Mouse (Mus musculus): ENCODE measurements around the gene Brd3.

The Brd3 gene

DNA sequence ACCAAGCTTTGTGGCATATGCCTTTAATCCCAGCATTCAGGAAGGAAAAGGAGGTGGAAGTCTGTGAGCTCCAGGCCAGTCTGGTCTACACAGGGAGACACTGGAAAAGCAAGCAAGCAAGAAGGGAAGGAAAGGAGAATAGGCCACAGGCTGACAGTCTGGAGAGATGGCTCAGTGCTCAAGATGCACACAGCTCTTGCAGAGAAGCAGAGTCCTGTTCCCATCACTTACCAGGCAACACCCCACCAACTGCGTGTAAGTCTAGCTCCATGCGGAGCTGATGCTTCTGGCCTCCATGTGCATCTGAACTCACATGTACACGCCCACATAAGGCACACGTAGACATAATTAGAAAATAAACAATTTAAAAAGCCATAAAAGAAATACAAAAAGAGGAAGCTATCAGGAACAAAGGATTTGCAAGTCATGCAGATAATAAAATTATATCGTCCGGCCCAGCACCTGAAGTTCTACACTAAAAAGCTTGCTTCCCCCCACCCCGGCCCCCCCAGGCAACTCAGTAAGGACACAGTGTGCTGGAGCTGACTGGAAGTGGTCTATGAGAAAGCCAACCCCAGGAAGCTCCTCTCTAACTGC lies 25.1 kb downstream of the Brd3 start:
- CTCF ChIA-PET = interaction anchor here in 1 of 4 experiments (1.5 kb wide), 1 partner anchor 24 kb away, joined by 3 read pairs; no protein-coding TSS in a partner anchor

DNA sequence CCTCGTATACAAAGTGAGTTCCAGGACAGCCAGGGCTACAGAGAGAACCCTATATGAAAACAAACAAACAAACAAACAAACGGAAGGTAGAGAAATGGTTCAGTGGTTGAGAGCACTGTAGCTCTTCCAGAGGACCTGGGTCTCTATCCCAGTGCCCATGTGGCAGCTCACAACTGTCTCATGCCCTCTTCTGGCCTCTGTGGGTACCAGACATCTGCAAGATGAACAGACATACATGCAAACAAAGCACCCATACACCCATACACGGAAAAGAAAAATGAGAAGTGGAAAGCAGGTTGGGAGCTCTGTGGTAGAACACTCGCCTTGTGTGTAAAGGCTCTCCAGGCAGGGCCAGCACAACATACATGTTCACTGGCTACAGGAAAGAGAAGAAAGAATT lies 27.1 kb downstream of the Brd3 start:
- ChIA-PET POLR2A (interaction anchor here in 3 of 4 experiments (0.7 to 3.5 kb wide), 8 partner anchors 14 to 584 kb away, joined by 3 to 20 read pairs (median 3); partner anchors contain the start of gene Brd3 (in 1 of the 3)), CTCF (interaction anchor here (0.6 to 1.3 kb wide), 4 partner anchors 25 to 573 kb away, joined by 3 read pairs; no protein-coding TSS in a partner anchor)

More for the DNA sequence above, 25.1 kb downstream of the Brd3 start:
- POLR2A ChIA-PET = interaction anchor here in 2 of 4 experiments (0.7 to 2.3 kb wide), 10 partner anchors 9 to 334 kb away, joined by 3 to 9 read pairs (median 3); partner anchors contain the start of genes Brd3 (in 1 of the 2) and Brd3os (in 1 of the 2)

DNA sequence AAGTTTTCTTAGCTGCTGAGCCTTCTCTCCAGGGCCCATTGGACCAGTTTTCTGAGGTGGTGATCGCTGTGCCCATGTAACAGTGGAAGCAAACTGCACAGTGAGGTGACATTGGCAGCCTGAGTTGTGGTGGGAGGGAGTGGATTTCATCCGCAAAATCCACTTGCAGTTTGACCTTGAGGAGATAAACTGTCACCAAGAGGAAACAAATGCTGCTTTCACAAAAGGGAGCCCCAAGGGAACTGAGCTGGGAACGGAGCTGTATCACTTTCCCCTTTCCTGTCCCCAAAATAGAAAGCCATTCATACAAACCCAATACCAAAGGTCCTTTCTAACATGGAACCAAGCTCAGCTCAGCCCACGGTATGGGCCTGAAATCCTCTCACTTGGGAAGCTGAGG lies 27.6 kb downstream of the Brd3 start:
- CTCF ChIA-PET = interaction anchor here in 3 of 4 experiments (0.6 to 1.3 kb wide), 3 partner anchors 25 to 573 kb away, joined by 3 read pairs; no protein-coding TSS in a partner anchor
- POLR2A ChIA-PET = interaction anchor here in 2 of 4 experiments (0.7 to 3.5 kb wide), 8 partner anchors 13 to 60 kb away, joined by 3 to 20 read pairs (median 3); partner anchors contain the start of genes Brd3 (in 1 of the 2) and Brd3os (in 1 of the 2)

DNA sequence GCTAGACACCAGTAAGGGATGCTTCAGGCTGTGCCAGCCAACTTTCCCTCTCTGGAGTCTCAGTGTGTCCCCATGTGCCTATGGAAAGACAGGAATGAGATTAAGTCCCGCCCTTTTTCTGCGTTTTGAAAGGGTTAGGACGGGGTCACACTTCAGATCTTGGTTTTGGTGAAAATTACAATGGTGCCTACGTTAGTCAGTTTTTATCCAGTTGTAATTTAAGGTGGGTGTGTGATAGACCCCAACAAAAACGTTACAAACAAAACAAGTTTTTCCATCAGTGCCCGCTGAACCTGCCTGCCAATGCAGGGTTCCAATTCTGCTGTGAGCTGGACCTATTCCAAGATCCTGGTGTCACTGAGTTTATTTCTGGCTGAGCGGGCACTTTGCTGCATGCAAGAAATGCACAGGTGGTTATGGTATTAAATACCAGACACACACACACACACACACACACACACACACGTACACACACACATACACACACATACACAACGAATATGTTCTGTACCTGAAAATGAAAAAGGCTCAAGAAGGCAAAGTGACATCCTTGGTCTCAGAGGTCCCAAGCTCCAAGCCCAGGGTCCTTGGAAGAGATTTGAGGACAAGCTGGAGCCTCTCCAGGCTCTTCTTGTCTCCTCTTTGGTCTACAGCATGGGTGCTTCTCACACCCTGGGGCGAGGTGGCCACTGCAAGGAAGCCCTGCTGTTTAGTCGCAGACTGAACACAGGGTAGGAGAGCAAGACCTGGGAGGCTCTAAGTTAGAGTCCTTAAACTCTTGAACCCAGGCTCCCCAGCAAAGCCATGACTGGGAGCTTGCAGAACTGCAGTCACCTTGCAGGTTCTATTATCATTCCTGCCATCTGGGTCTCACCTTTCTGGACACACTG lies 30.9 kb downstream of the Brd3 start:
- POLR2A ChIA-PET = interaction anchor here in 3 of 4 experiments (0.7 to 4.8 kb wide), 19 partner anchors 10 to 1145 kb away, joined by 3 to 50 read pairs (median 5); partner anchors contain the start of genes Brd3 (in 2 of the 3), Brd3os (in 2 of the 3), Gfi1b (in 1 of the 3) and Vav2 (in 1 of the 3)
- CTCF ChIA-PET = interaction anchor here in 3 of 4 experiments (0.5 to 1.2 kb wide), 4 partner anchors 38 to 731 kb away, joined by 3 to 8 read pairs (median 4); partner anchors contain the start of gene Wdr5 (in 2 of the 3)

DNA sequence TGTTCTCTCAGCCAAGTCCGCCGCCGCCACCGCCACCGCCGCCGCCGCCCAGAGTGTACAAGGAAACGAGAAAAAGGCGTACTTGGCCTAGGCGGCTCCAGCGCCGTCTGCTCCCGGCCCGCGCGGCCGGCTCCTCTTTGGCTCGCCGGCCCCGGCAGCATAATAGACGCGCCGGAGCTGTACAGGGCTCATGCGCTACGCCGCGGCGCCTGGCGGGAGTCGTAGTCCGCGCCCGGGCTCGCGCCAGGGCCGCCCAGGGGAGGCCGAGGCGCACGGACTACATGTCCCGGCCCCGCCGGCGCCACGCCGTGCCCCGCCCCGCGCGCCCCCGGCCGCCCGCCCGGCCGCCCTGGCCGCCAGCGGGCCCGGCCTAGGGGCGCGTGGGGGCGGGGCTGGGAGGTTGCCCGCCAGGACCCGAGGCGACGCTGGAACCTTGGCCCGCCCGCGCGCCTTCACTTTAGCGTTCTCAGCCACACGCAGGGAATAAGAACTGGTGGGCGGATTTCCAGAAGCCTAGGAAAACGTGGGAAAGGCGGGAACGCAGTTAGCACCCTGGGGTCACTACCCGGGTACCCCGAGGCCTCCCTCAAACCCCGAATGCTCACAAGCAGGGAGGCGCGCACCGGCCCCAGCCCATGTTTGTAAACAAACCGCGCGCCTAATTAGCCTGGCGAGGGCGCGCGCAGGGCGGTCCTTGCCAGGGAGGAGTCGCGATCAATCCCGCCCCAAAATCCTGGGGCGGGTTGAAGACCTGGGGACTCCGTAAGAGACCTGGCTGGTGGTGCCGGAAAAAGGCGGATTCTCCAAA lies 31.8 kb downstream of the Brd3 start:
- ChIA-PET POLR2A (interaction anchor here (0.6 to 4.8 kb wide), 32 partner anchors 10 to 841 kb away, joined by 3 to 50 read pairs (median 4); partner anchors contain the start of genes Brd3os (in 3 of the 4), Brd3 (in 2 of the 4), Surf6 (in 1 of the 4) and Vav2 (in 1 of the 4)), CTCF (interaction anchor here in 3 of 4 experiments (0.6 to 1.2 kb wide), 3 partner anchors 39 to 220 kb away, joined by 3 to 4 read pairs (median 4); partner anchors contain the start of gene Wdr5 (in 2 of the 3))

DNA sequence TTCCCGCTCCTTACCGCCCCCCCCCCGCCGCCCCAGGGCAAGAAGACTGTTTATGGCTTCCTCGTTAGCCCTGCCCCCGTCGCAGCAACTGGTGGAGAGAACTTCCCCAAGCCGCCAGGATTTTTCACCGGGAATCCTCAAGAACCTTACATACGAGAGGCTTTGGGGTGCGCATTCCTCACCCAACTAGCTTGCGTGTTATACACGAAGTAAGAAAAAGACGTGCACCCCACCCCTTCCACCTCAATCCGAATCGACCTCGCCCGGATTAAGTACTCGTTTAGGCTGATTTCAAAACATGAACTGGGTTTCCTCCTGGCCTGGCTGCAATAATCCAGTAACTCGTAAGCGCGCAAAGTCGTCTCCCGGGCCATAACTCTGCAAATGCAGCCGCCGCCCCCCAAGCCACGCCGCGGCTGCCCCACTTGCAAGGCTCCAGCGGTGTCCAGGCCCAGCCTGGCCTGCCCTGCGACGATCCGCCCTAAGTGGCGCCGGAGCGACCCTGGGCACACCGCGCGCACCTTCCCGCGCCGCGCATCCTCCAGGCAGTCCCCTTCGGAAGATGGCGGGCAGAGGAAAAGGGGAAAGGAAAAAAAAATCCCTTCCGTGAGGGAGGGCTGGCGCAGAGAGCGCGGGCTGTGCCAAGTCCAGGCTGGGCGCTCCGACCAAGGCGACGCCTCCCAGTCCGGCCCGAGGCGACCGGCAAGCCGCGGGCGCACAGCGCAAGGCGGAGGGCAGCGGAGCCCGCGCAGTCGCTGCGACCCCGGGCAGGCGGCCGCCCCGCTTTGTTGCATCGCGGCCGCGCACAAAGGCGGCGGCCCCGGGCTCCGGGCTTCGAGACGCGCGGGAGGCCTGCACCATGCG lies 32.6 kb downstream of the Brd3 start:
- POLR2A ChIA-PET = interaction anchor here (0.6 to 4.8 kb wide), 41 partner anchors 9 to 840 kb away, joined by 3 to 50 read pairs (median 4); partner anchors contain the start of genes Brd3 (in 2 of the 4), Brd3os (in 2 of the 4), Surf6 (in 1 of the 4) and Vav2 (in 1 of the 4)
- CTCF ChIA-PET = interaction anchor here in 1 of 4 experiments (0.7 kb wide), 1 partner anchor 59 kb away, joined by 6 read pairs; no protein-coding TSS in a partner anchor

DNA sequence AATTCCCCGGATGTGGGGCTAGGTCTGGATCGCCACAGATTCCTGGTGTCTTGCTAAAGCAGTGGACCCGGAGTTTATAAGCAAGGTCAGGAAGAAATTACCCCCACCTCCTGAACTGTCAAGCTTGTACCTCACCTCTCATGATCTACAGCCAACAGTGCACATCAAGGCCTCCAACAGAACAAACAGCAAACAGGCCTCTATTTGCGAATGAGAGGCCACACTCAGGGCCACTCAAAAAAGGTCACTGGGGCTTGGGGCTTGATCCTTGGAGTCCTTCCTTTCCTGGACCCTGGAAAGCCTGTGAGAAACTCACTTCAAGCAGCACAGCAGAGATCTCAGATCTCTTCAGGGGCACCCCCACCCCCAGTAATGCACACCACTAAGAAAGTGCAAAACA lies 33.6 kb downstream of the Brd3 start:
- CTCF ChIA-PET = interaction anchor here in 1 of 4 experiments (0.6 kb wide), 1 partner anchor 12 kb away, joined by 3 read pairs; no protein-coding TSS in a partner anchor
- POLR2A ChIA-PET = interaction anchor here in 3 of 4 experiments (0.5 to 4.8 kb wide), 29 partner anchors 8 to 419 kb away, joined by 3 to 50 read pairs (median 5); partner anchors contain the start of genes Brd3 (in 2 of the 3), Brd3os (in 2 of the 3) and Rxra (in 1 of the 3)

DNA sequence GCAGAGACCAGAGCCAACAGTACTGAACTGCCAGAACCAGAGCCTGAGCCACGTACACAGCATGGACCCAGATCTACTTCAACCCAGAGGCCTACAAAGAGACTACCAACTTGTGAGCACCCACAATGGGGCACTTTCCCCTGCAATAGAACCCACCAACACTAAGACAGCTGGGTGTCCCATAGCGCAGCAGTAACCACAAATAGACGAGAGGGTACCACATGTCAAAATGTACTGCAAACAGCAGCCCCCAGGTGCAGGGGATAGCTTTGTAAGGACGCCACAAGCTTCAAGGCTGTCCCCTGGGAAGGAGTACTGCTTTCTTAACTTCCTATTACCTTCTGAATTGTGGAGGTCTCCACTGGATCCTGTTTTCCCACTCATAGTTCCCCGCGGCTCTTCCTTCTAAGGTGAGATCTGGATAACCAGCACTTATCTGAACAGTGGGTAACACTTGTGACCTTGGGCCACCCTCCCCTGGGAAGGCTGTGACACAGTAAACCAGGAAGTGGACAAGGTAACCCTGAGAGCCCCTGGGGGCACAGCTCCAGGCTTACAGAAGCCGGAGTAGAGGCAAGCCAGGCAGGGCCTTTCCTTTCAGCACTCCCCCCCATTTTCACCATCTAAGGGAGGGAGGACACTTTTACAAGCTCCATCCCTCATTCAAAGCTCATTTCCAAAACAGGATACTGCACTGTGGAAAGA lies 34.2 kb downstream of the Brd3 start:
- POLR2A ChIA-PET = interaction anchor here in 3 of 4 experiments (0.8 to 4.8 kb wide), 30 partner anchors 9 to 570 kb away, joined by 3 to 50 read pairs (median 4); partner anchors contain the start of genes Brd3 (in 2 of the 3), Brd3os (in 2 of the 3), Rxra (in 1 of the 3) and Surf6 (in 1 of the 3)
- CTCF ChIA-PET = interaction anchor here in 1 of 4 experiments (0.6 kb wide), 1 partner anchor 13 kb away, joined by 3 read pairs; no protein-coding TSS in a partner anchor

DNA sequence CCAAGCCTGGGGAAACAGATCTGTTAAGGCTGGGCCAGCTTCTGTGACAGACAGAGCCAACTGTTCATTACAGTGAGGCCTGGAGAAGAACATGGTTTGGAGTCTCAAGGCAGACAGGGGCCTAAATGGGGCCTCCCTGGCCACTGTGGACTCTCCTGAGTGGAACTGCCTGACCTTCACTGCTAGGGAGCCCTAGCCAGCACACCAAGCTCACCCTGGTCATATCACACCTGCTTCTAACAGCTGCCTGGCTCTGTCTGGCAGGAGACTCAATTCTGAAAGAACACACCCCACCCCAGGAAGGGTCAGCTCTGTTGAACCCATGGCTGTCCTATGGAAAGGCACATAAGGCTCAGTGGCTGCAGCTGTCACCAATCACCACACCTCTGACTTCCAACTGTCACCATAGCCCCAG lies 36.3 kb downstream of the Brd3 start:
- CTCF ChIA-PET = interaction anchor here in 1 of 4 experiments (0.6 kb wide), 1 partner anchor 49 kb away, joined by 3 read pairs; no protein-coding TSS in a partner anchor
- POLR2A ChIA-PET = interaction anchor here in 2 of 4 experiments (0.7 to 2.7 kb wide), 12 partner anchors 12 to 60 kb away, joined by 3 to 7 read pairs (median 4); partner anchors contain the start of genes Brd3 (in 1 of the 2), Brd3os (in 1 of the 2) and Wdr5 (in 1 of the 2)

DNA sequence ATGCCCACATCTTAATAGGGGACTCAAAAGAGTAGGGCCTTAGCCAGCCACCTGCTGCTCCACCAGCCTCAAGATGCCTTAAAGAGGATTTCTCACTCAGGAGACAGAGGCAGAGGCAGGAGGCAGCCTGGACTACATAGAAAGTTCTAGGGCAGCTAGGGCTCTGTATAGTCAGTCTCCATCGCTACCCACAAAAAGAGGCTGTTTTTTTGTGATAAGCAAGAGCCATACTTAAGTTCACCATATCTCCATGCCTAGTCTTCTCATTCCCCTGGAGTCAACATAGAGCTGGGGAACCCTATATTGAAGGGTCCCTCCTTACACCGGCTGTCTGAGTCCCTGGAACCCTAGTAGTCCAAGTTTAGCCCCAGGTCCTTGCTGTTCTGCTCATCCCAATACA lies 36.9 kb downstream of the Brd3 start:
- ChIA-PET CTCF (no interaction called here), POLR2A (interaction anchor here in 3 of 4 experiments (0.7 to 2.7 kb wide), 8 partner anchors 11 to 54 kb away, joined by 3 to 7 read pairs (median 3); partner anchors contain the start of genes Brd3 (in 1 of the 3) and Brd3os (in 1 of the 3))

DNA sequence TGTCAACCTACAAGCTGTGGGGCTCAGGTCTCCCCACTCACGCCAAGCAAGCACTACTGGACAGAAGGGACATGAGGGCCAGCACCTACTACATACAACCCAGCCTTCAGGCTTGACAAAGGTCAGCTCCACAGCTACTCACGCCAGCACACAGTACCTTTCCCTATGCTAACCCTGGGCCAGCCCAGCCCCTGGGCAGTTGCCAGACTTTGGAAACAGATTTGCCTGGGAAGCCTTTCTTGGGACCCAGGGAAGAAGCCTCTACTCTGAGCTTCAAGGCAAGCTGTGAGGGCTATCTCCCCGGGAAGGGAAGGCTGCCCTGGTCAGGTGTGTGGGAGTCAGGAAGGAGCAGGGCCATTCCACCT lies 37.5 kb downstream of the Brd3 start:
- POLR2A ChIA-PET = interaction anchor here in 3 of 4 experiments (0.8 to 2.7 kb wide), 6 partner anchors 11 to 55 kb away, joined by 3 to 7 read pairs (median 3); partner anchors contain the start of genes Brd3 (in 1 of the 3) and Brd3os (in 1 of the 3)
- CTCF ChIA-PET = no interaction called here

DNA sequence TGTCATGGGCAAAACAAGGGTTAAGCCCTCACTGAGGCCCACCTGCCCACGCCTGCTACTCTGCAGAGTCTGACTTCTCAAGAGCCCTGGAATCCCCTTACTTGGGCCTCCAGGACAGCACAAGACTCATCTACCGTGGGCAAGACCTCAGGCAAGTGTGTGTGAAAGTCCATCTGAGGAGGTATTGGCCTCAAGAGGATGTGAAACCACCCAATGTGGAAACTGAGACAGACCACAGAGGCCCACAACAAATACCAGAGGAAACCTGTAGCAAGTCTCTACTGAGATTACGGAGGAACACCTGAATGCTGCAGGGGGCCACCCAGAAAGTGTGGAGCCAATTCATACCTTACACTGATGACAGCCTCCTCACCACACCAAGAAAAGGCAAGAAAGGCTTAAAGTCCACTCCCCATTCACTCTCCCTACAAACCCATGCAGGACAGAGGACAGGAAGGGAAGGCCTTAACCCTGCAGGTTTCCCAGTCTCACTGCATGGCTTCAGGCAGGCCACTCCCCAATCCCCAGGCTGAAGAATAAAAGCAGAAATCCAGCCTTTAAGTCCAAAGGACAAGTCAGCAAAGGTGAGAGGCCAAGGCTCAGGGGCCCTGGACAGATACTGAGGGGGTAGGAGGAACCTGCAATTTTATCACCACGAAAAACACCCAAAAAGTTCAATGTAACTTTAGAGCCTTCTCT lies 38.0 kb downstream of the Brd3 start:
- POLR2A ChIA-PET = interaction anchor here in 3 of 4 experiments (0.8 to 2.7 kb wide), 7 partner anchors 13 to 55 kb away, joined by 3 to 8 read pairs (median 6); partner anchors contain the start of genes Brd3os (in 2 of the 3) and Brd3 (in 1 of the 3)
- CTCF ChIA-PET = no interaction called here

DNA sequence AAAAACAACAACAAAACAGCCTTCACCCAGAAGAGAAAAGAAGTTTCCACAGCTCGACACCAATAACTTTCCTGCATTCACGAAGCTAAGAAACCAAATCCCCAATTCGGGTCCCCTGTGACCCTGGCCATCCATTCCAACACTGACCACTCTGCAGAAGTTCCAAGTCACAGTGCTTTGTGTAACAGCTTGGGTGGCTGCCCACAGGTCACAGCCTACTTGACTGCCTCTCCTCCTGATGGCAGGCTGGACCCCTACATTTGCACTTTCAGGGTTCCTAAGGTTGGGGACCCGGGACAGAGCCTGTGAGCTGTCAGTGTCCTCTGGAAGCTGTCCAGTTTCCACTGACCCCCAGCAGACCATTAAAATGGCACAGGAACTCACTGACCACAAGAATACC lies 44.6 kb downstream of the Brd3 start:
- CTCF ChIA-PET = no interaction called here
- POLR2A ChIA-PET = interaction anchor here in 3 of 4 experiments (0.6 to 3.2 kb wide), 6 partner anchors 9 to 118 kb away, joined by 3 to 12 read pairs (median 6); partner anchors contain the start of gene Vav2 (in 1 of the 3)

DNA sequence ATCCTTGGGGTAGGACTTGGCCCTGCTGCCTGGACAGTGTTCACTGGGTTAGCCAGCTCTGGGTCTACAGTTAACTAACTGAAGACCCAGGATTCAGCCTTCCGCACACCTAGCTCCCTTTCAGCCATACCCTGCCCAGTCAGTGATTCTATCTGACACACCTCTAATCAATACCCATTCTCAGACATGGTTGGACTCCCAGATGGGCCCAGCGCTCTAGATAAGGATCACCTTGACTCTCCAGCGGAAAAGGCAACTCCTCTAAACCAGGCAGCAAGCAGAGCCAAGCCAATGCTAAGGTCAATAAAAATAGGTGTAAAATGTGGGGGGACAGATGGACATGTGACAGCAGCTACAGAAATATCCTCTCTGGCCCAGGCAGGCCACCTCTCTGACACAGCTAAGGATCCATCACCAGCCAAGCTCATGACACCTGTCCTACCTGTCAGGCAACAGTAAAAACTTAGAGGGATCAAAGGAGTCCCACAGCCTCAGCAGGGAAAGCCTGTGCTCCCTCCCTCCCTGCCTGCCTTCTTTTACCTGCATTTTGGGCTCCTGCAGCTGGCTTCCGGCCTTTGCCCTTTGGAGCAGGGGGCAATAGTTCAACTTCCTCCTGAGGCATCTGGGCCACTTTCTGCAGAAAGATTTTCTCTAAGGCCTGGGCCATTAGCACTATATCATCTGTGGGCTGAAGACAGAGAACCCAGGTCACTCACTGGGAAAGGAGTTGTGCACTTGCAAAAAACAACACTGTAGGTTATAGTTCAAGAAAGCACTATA lies 45.4 kb downstream of the Brd3 start:
- CTCF ChIA-PET = interaction anchor here in 1 of 4 experiments (1.0 kb wide), 1 partner anchor 14 kb away, joined by 3 read pairs; no protein-coding TSS in a partner anchor
- POLR2A ChIA-PET = interaction anchor here in 2 of 4 experiments (0.7 to 2.0 kb wide), 11 partner anchors 11 to 77 kb away, joined by 3 to 9 read pairs (median 4); partner anchors contain the start of genes Brd3os (in 1 of the 2) and Vav2 (in 1 of the 2)

Data from embryonic stem cell, embryonic (primary cell).